Mouse (Mus musculus) embryo, embryonic 10 days (tissue): Measurements from ENCODE around the gene BC035947.
"Not testable (repeated sequence)": the region's sequence is repeated elsewhere in the genome, so short reads cannot be mapped to it uniquely, and the experiment has no call there.

Experiments
- DNase-seq: peaks from one replicate; pipeline ENCODE4 v3.0.0-alpha.2; 2015; ENCODE audit warnings: low spot score

Gene BC035947

GRCm38 (mm10) chr1:78501856-78502255, 10.1 kb downstream of the BC035947 start:
- not testable (repeated sequence) for DNase-seq

GRCm38 (mm10) chr1:78501036-78501435, 10.9 kb downstream of the BC035947 start:
- DNase-seq: no peak

GRCm38 (mm10) chr1:78490143-78490542, 21.8 kb downstream of the BC035947 start:
- no peak for DNase-seq

- peak; percentile 96 for DNase-seq
Observed at GRCm38 (mm10) chr1:78488752-78489492, 23.0 kb downstream of the BC035947 start, which contains the start of gene Farsb. Gene Farsb (minus strand): TSS chr1:78488897.

GRCm38 (mm10) chr1:78488427-78488751, 23.6 kb downstream of the BC035947 start:
- DNase-seq: no peak

- no peak for DNase-seq
Observed at GRCm38 (mm10) chr1:78484361-78484760, 27.6 kb downstream of the BC035947 start.

- no peak for DNase-seq
Observed at GRCm38 (mm10) chr1:78483430-78483829, 28.5 kb downstream of the BC035947 start.

- no peak for DNase-seq
Observed at GRCm38 (mm10) chr1:78472441-78472840, 39.5 kb downstream of the BC035947 start.

- peak; percentile 81 for DNase-seq
Observed at GRCm38 (mm10) chr1:78454659-78455058, 57.3 kb downstream of the BC035947 start.

GRCm38 (mm10) chr1:78453886-78454285, 58.1 kb downstream of the BC035947 start:
- DNase-seq: no peak

GRCm38 (mm10) chr1:78452544-78452943, 59.4 kb downstream of the BC035947 start:
- no peak for DNase-seq

GRCm38 (mm10) chr1:78451070-78451854, 60.7 kb downstream of the BC035947 start:
- DNase-seq: no peak

- no peak for DNase-seq
Observed at GRCm38 (mm10) chr1:78448091-78448490, 63.9 kb downstream of the BC035947 start.
